Mouse (Mus musculus): Measurements from ENCODE around the gene Zfp593.

- TF ChIP-seq CTCF (IDR thresholded peaks at IDR 0.05; ENCODE audit: control insufficient read depth, insufficient read depth, insufficient read length) (no peak), MYOG (IDR thresholded peaks at IDR 0.05; ENCODE audit: control insufficient read depth, extremely low read depth, insufficient read length) (no peak), USF1 (IDR thresholded peaks at IDR 0.05; ENCODE audit: low read depth) (no peak)
Observed at GRCm38 (mm10) chr4:134238686-134239085, 6.7 kb downstream of the Zfp593 start.

All from C2C12 (cell line).